Mouse (Mus musculus): Measurements from ENCODE around the gene A030005K14Rik.

A030005K14Rik gene

GRCm38 (mm10) chr1:83036892-83037667 is 22.1 kb downstream of the A030005K14Rik start:
- DNase-seq (ENCODE audit: low spot score in 2 of 2): no peak

DNA sequence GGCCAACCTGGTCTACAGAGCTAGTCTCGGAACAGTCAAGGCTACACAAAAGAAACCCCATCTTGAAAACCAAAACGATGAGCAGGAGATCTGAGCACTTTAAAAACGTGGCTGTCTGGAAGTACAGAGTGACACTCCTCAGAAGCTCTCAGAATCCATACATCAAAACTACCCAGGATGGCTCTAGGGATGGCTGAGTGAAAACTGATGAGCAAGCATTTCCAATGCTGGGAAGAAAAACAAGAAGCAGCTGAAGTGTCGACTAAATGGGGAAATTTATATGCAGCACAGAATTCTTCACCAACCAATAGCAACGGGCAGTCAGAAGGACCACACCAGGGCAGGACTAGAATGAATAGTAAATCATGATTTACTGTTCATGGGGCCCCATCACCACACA is 24.7 kb downstream of the A030005K14Rik start:
- no peak for DNase-seq (ENCODE audit: low spot score in 2 of 2)

DNA sequence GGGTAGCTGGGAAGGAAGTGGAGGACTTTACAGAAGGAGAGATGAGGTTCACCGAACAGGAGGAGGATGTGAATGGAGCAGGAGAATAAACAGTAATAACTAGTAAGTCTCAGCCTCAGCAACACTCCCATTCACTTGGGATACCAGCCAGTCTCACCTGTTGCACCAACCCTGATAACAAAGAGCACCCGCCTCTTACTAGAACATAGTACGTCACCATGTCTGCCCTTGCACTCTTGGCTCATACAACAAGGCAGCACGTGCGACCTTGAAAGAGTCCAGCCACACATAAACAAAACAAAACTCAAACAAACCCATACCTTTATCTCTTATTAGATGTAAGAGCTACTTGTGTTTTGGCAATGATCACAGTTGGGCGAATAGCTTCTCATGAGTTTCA is 26.7 kb downstream of the A030005K14Rik start:
- no peak for DNase-seq (ENCODE audit: low spot score in 2 of 2)

- DNase-seq (ENCODE audit: low spot score in 2 of 2): no peak
These were observed 27.2 kb downstream of the A030005K14Rik start for GRCm38 (mm10) chr1:83031950-83032349.

GRCm38 (mm10) chr1:83016556-83016955 is 42.6 kb downstream of the A030005K14Rik start:
- DNase-seq (ENCODE audit: low spot score in 2 of 2): no peak

- DNase-seq (ENCODE audit: low spot score in 2 of 2): no peak
These were observed 43.8 kb downstream of the A030005K14Rik start for GRCm38 (mm10) chr1:83015329-83015879.

DNA sequence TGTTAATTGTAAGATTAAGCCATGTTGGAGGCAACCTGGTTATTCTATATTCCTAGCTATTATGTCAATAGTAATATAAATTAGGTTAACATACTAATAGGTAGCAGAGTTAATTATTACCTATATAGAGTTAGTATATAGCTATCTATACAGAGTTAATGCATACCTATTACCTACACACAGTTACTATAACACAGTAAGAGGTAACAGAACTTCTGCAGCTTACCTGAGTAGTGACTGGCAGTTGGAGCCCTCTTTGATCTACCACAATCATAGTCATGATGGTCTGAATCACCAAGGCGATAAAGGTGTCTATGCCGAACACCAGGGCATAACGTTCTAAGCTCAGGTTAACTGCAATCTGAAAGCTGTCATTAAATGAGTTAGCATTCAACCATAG is 44.7 kb downstream of the A030005K14Rik start:
- no peak for DNase-seq (ENCODE audit: low spot score in 2 of 2)
